Mouse (Mus musculus) lung, adult 2 months (tissue): ENCODE measurements at regions not wholly inside any gene's neighbourhood (a gene's known extent, or its start where the extent isn't known, plus 50 kb on each side); places are given as distances from the start of the nearest gene placed in this dataset.

Source experiments
- CTCF ChIP-seq: fragments of 200-500 bp; IDR thresholded peaks from 2 replicates; pipeline ENCODE4 v1.5.1; 2011; ENCODE audit warnings: mild to moderate bottlenecking, low read length, control low read depth; ENCODE audit not compliant: insufficient read depth
- POLR2A ChIP-seq: fragments of 200-500 bp; IDR thresholded peaks from 2 replicates; pipeline ENCODE4 v1.6.1; 2011; ENCODE audit warnings: low read depth, mild to moderate bottlenecking, control low read depth, low read length, borderline replicate concordance; ENCODE audit errors: extremely low read depth

DNA sequence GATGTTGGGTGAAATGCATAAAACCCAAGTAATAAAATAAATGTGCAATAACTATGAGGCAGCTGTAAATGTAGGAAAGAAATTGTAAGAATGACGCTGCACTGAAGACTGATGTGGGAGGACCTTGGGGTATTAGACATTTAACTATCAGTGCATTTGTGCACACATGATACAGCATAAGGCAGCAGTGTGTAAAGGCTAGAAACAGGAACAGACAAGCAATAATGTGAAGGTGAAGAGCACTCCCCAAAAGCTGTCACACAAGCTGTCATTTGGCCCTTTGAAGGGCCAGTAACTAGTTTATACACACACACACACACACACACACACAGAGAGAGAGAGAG lies 339.6 kb upstream of the Ddi1 start:
- TF ChIP-seq CTCF (no peak), POLR2A (no peak)
